Mouse (Mus musculus): ENCODE measurements at regions not wholly inside any gene's neighbourhood (a gene's known extent, or its start where the extent isn't known, plus 50 kb on each side); places are given as distances from the start of the nearest gene placed in this dataset.

DNA sequence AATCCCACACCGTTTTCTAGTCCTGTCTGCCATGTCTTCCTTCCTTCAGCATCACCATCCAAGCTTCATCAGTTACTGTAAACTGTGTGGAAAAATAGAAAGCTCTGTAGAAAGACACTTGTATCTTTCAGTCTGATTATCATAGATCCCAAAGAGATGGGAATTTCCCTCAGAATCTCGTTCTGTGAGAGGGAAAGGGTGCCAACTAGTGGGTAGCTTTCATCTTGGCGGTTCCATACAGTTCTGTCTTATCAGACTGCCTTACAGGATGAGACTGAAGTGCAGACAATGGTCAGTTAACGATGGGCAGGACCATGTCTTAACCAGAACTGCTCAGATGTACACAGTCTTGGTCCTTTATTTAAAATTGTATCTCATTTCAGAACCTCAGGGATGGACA lies 243.9 kb downstream of the Gadd45g start:
- H3K27ac ChIP-seq (ENCODE audit: insufficient read depth, low read depth, low read length): no peak overlapping the region
- 67% methylated on average over 4 of the region's 4 CpGs for WGBS

DNA sequence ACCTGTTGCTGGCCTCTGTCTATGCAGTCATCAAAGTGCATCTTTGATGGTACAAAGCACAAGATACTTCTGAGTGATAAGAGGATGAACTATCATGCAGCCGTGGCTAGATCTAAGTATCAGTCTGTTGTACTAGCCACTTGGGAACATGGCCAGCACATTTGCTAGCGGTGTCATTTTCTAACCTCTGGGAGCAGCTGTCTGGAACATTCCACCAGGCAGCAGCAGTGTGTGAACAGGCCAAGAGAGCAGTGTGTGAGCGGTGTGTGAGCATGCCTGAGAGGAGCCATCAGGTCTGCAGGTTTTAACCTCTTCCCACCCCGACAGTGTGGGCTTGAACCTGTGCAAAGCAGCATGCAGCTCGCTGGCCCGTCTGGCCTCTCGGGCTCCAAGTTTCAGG lies 248.3 kb downstream of the Gadd45g start:
- Histone ChIP-seq H3K4me1 (ENCODE audit: control insufficient read depth, insufficient read depth, low read length) (peaks cover under 1% of the 10 kb centered on the region; the same call in 1 of the 2 replicates), H3K4me3 (ENCODE audit: insufficient read depth, low read depth, low read length) (no peak overlapping the region), H3K27ac (ENCODE audit: insufficient read depth, low read depth, low read length) (no peak overlapping the region)
- TF ChIP-seq POLR2A (IDR thresholded peaks at IDR 0.05; ENCODE audit: insufficient read depth, low read depth, low read length) (no peak), CTCF (IDR thresholded peaks at IDR 0.05; ENCODE audit: insufficient read depth, low read depth, low read length) (no peak)
- 84% methylated on average over 7 of the region's 7 CpGs for WGBS

More for the DNA sequence above, 243.9 kb downstream of the Gadd45g start:
- Histone ChIP-seq H3K4me1 (ENCODE audit: control insufficient read depth, insufficient read depth, low read length) (0 out of 2 replicates have a peak, but pooled peaks cover 5% of the 10 kb centered on the region), H3K4me3 (ENCODE audit: insufficient read depth, low read depth, low read length) (no peak overlapping the region)
- TF ChIP-seq CTCF (IDR thresholded peaks at IDR 0.05; ENCODE audit: insufficient read depth, low read depth, low read length): no peak
- no peak for TF ChIP-seq POLR2A (IDR thresholded peaks at IDR 0.05; ENCODE audit: insufficient read depth, low read depth, low read length)

DNA sequence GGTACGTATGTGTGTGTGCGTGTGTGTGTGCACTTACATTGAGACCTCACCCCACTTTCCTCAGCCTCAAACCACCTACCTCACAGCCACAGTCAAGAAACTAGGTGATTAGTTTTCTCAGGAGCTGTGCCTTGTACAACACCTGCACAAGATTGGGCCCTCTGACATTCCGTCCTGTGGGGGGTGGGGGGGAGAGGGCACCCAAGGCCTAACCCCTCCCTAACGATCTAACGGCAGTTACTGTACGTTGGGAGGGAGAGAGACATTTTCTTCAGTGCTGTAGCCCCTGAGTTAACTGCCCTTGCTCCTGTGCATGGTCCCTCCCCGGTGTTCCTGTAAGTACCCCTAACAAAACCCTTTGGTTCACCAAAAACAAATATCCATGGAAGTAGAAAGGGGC lies 250.0 kb downstream of the Gadd45g start:
- peaks cover 7% of the 10 kb centered on the region for H3K4me1 ChIP-seq (ENCODE audit: control insufficient read depth, insufficient read depth, low read length)
- H3K4me3 ChIP-seq (ENCODE audit: insufficient read depth, low read depth, low read length): no peak overlapping the region
- 89% methylated on average over 7 of the region's 7 CpGs for WGBS
- TF ChIP-seq POLR2A (IDR thresholded peaks at IDR 0.05; ENCODE audit: insufficient read depth, low read depth, low read length) (no peak), CTCF (IDR thresholded peaks at IDR 0.05; ENCODE audit: insufficient read depth, low read depth, low read length) (no peak)
- H3K27ac ChIP-seq (ENCODE audit: insufficient read depth, low read depth, low read length): no peak overlapping the region

DNA sequence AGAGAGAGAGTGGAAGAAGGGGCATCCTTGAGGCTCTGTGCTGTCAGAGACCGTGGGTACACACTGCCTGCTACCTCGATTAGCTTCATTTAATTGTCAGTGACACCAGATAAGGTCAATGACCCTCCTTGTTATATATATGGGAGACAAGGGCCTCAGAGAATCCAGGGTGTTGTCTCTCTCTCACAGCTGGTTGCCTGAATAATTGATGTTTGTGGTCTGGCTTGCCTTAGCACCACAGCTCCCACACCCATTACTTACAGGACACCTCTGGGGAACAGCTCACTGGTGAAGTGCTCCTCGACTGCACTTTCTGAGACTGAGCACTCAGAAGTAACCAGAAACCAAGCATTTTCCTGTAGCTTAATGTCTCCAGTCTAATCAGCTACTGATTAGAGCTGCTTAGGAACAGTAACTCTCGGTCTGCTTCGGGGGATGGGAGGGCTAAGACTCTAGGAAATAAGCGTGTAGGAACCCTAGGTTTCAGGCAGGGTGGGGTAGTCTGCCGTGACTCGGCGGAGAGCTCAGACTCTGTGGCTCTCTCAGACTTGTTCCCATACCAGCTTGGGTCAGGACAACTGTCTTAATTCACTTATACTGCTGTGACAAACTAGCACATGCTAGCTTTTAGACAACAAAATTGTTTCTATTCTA lies 259.6 kb downstream of the Gadd45g start:
- TF ChIP-seq POLR2A (IDR thresholded peaks at IDR 0.05; ENCODE audit: insufficient read depth, low read depth, low read length): no peak
- TF ChIP-seq CTCF (IDR thresholded peaks at IDR 0.05; ENCODE audit: insufficient read depth, low read depth, low read length): no peak
- Histone ChIP-seq H3K4me1 (ENCODE audit: control insufficient read depth, insufficient read depth, low read length) (peaks cover 5% of the 10 kb centered on the region), H3K4me3 (ENCODE audit: insufficient read depth, low read depth, low read length) (no peak overlapping the region), H3K27ac (ENCODE audit: insufficient read depth, low read depth, low read length) (no peak overlapping the region)
- 54% methylated on average over 9 of the region's 9 CpGs for WGBS

DNA sequence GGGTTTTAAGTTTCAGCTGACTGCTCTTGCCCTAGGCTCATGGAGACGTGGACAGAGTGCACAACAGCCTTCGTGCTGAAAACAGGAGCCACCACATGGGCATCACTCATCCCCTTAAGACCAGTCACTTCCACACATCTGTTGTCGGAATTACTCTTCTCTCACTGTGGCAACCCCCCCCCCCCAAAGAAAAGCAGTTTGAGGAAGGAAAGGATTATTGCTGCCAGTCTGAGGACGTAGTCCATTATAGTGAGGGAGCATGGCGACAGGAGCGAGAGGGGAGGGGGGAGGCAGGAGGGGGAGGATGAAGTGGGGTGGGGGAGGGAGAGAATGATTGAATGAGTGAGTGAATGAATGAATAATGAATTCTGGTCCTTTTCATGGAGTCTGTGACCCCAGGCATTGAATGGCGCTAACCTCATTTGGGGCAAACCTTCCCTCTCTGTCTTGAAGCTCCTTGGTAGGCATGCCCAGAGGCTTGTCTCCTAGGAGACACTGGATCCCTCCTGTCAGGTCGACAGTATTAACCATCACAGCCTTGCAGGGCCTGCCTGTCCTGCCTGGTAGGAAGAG lies 262.0 kb downstream of the Gadd45g start:
- Histone ChIP-seq H3K27ac (ENCODE audit: insufficient read depth, low read depth, low read length) (no peak overlapping the region), H3K4me3 (ENCODE audit: insufficient read depth, low read depth, low read length) (no peak overlapping the region), H3K4me1 (ENCODE audit: control insufficient read depth, insufficient read depth, low read length) (peaks cover 6% of the 10 kb centered on the region)
- TF ChIP-seq POLR2A (IDR thresholded peaks at IDR 0.05; ENCODE audit: insufficient read depth, low read depth, low read length) (no peak), CTCF (IDR thresholded peaks at IDR 0.05; ENCODE audit: insufficient read depth, low read depth, low read length) (no peak)
- WGBS: 69% methylated on average over 8 of the region's 8 CpGs

DNA sequence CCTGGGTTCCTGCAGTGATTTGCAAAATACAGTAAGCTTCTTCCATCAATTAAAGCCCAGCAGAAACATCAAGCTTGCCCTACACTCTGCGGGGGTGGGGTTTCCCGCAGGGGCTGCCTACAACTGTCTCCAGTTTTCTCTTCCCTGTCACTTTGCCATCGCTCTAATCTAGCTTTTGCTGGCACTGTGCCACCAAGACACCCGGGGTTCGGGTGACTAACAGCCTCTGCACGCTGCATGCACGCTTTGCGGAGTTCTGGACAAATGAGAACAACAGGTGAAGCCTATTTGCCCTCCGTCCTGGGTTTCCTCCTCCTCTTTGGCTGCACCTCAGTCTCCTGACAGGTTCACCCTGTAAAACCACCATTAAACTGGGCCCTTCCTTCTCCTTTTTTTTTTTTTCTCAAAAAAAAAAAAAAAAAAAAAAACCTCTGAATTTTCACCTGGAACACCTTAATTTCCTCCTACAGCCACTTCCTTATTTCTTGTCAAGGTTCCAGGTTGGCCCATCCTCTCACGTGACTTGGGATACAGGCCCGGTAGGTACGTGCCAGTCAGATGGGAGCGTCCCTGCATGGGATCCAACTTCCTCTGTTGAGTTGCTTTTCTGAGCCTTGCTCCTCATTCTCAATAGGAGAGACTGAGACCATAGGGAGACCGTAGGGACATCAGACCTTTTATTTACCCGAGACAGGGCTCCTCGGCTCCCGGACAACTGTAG lies 262.7 kb downstream of the Gadd45g start:
- 60% methylated on average over 17 of the region's 17 CpGs for WGBS
- no peak for TF ChIP-seq POLR2A (IDR thresholded peaks at IDR 0.05; ENCODE audit: insufficient read depth, low read depth, low read length)
- no peak for TF ChIP-seq CTCF (IDR thresholded peaks at IDR 0.05; ENCODE audit: insufficient read depth, low read depth, low read length)
- Histone ChIP-seq H3K4me1 (ENCODE audit: control insufficient read depth, insufficient read depth, low read length) (peaks cover 10% of the 10 kb centered on the region), H3K27ac (ENCODE audit: insufficient read depth, low read depth, low read length) (no peak overlapping the region), H3K4me3 (ENCODE audit: insufficient read depth, low read depth, low read length) (no peak overlapping the region)

DNA sequence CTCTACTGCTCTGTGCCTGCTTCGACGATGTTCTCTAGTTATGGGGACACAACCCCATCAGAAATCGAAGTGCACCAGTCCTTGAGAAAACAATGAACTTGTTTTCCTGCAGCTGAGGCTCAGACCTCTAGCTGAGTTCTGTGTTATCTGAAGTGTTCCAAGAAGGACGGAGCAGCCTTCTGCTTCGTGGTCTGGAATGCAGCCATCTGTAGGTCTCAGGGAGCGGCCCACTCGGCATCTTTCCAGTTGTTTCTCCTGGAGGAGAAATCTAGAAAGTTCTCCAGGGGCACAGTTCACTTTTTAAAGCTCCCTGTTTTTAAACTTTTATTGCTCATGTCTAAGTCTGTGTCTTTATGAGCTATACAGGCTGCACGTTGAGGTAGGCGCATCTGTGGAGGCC lies 264.3 kb downstream of the Gadd45g start:
- Histone ChIP-seq H3K4me1 (ENCODE audit: control insufficient read depth, insufficient read depth, low read length) (peaks cover 10% of the 10 kb centered on the region), H3K27ac (ENCODE audit: insufficient read depth, low read depth, low read length) (no peak overlapping the region), H3K4me3 (ENCODE audit: insufficient read depth, low read depth, low read length) (no peak overlapping the region)
- TF ChIP-seq POLR2A (IDR thresholded peaks at IDR 0.05; ENCODE audit: insufficient read depth, low read depth, low read length) (no peak), CTCF (IDR thresholded peaks at IDR 0.05; ENCODE audit: insufficient read depth, low read depth, low read length) (no peak)
- WGBS: 69% methylated on average over 9 of the region's 9 CpGs

DNA sequence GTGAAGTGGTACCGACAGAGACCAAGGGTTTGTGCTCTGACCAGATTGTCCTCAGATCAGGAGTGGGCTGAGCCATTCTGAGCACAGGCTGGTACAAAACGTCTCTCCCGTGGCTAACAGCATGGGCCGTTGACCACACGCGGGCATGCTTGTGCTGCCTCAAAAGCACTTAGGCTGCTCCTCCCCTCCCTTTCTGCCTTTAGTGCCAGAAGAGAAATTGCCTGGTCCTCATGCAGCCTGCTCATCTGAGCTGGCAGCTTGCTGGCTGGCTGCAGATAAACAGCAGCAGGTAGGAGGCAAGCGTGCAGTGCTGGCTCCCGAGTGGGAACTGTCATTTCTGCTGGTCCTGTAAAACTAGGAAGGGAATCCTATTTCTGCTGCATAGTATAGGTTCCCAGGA lies 267.1 kb downstream of the Gadd45g start:
- Histone ChIP-seq H3K4me1 (ENCODE audit: control insufficient read depth, insufficient read depth, low read length) (peaks cover 12% of the 10 kb centered on the region), H3K27ac (ENCODE audit: insufficient read depth, low read depth, low read length) (no peak overlapping the region), H3K4me3 (ENCODE audit: insufficient read depth, low read depth, low read length) (no peak overlapping the region)
- TF ChIP-seq CTCF (IDR thresholded peaks at IDR 0.05; ENCODE audit: insufficient read depth, low read depth, low read length): no peak
- TF ChIP-seq POLR2A (IDR thresholded peaks at IDR 0.05; ENCODE audit: insufficient read depth, low read depth, low read length): no peak
- WGBS: 48% methylated on average over 8 of the region's 8 CpGs

DNA sequence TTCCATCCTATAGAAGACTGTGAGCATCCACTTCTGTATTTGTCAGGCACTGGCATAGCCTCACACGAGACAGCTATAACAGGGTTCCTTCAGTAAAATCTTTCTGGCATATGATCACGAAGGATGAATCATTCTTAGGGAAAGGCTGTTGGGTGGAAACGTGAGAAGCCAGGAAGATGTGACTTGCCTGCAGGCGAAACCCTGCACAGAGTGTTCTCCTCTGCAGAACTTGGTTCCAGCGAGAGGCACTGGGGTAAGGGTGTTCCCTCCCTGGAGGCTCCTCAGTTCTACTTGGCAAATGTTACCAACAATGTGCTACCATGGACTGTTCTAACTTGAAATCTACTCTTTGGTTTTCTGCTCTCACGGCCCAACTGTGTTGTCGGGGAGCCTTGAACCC lies 268.0 kb downstream of the Gadd45g start:
- no peak for TF ChIP-seq CTCF (IDR thresholded peaks at IDR 0.05; ENCODE audit: insufficient read depth, low read depth, low read length)
- no peak for TF ChIP-seq POLR2A (IDR thresholded peaks at IDR 0.05; ENCODE audit: insufficient read depth, low read depth, low read length)
- Histone ChIP-seq H3K4me3 (ENCODE audit: insufficient read depth, low read depth, low read length) (no peak overlapping the region), H3K27ac (ENCODE audit: insufficient read depth, low read depth, low read length) (no peak overlapping the region), H3K4me1 (ENCODE audit: control insufficient read depth, insufficient read depth, low read length) (peaks cover 9% of the 10 kb centered on the region; the same call in 1 of the 2 replicates)
- 86% methylated on average over 7 of the region's 7 CpGs for WGBS

All from olfactory bulb, adult 2 months (tissue).